Mouse (Mus musculus) forebrain, embryonic 12.5 days (tissue): ENCODE data around the gene Fth1. TPM values are rescaled to one million over a fixed set of nuclear protein-coding genes. Genes with fewer than 3 reads are reported as not detected.
A peak's percentile ranks its signal among the peaks of the same experiment; 100 is the strongest.
"Not testable (repeated sequence)": the region's sequence is repeated elsewhere in the genome, so short reads cannot be mapped to it uniquely, and the experiment has no call there.

ENCODE experiments used
- ATAC-seq: fragments of 200-750 bp; cut with Nextera tagmentation; 2 replicates; pipeline ENCODE4 v1.8.0; 2017; ENCODE audit warnings: moderate TSS enrichment; ENCODE audit not compliant: low FRiP score
- H3K27ac ChIP-seq: fragments of 300-500 bp; sonication (generic); 2 replicates; pipeline ENCODE4 v1.5.1; 2016; ENCODE audit warnings: mild to moderate bottlenecking
- H3K27me3 ChIP-seq: fragments of 300-500 bp; sonication (generic); 2 replicates; pipeline ENCODE4 v1.6.1; 2016; ENCODE audit warnings: mild to moderate bottlenecking
- H3K36me3 ChIP-seq: fragments of 300-500 bp; sonication (generic); replicated peaks from 2 replicates; pipeline ENCODE4 v1.6.1; 2016; ENCODE audit warnings: mild to moderate bottlenecking
- H3K4me1 ChIP-seq: fragments of 300-500 bp; sonication (generic); 2 replicates; pipeline ENCODE4 v1.6.1; 2016
- H3K4me2 ChIP-seq: fragments of 300-500 bp; sonication (generic); 2 replicates; pipeline ENCODE4 v1.6.1; 2016; ENCODE audit warnings: mild to moderate bottlenecking, moderate library complexity
- H3K4me3 ChIP-seq: fragments of 300-500 bp; sonication (generic); replicated peaks from 2 replicates; pipeline ENCODE4 v1.5.1; 2016; ENCODE audit warnings: mild to moderate bottlenecking
- H3K9ac ChIP-seq: fragments of 300-500 bp; sonication (generic); 2 replicates; pipeline ENCODE4 v1.6.1; 2016; ENCODE audit warnings: mild to moderate bottlenecking
- H3K9me3 ChIP-seq: fragments of 300-500 bp; sonication (generic); 2 replicates; pipeline ENCODE4 v1.6.1; 2016
- WGBS: fragments of 180-500 bp; shearing (Covaris S2); methylation state at CpG from one replicate; pipeline ENCODE4 v1.1.7; 2016; 5-methylcytosine and 5-hydroxymethylcytosine counted together
- polyA plus RNA-seq: library from polyadenylated mRNA; unstranded; fragments of >200 nt; fragmentation: Nextera tagmentation; extraction: Ambion mirVana; gene quantifications from 2 replicates; pipeline ENCODE4 v1.2.1, GENCODE M21; 2016

Gene Fth1
- polyA plus RNA-seq, 1 experiment from 2014 or later: 1,358 TPM

DNA sequence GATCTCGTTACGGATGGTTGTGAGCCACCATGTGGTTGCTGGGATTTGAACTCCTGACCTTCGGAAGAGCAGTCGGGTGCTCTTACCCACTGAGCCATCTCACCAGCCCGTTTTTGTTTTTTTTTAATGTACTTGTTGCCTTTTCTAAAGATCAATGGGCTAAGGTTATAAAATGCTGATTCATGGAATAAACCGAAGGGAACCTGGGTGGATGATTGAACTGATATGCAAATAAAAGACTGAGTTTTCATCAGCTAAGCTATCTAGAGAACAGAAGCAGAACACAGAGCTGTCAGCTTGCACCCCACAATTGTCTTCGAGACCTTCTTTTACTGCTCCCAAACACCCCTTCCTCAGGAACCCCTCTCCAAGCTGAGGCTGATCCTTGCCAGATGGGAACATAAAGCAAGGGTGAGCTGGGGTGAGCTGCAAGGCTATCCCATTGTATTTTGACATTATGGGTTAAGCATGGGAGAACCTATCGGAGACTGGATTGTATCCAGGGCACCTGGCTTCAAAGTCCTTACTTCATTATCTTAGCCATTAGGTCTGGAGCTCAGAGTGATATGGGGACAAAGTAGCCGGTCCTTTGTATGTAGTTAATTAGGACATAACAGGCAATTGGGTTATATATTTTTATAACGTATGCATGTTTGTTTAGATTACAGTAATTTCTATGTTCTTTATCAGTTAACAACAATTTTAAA is 12.2 kb upstream of the Fth1 start:
- no peak overlapping the region for H3K4me3 ChIP-seq
- no peak overlapping the region for H3K9ac ChIP-seq
- H3K27me3 ChIP-seq: no peaks in the 10 kb centered on the region
- no peaks in the 10 kb centered on the region for H3K36me3 ChIP-seq
- 88% methylated on average over 10 of the region's 10 CpGs for WGBS
- no peak for ATAC-seq
- H3K27ac ChIP-seq: no peak overlapping the region
- no peak overlapping the region for H3K4me2 ChIP-seq
- no peaks in the 10 kb centered on the region for H3K9me3 ChIP-seq
- H3K4me1 ChIP-seq: no peaks in the 10 kb centered on the region

DNA sequence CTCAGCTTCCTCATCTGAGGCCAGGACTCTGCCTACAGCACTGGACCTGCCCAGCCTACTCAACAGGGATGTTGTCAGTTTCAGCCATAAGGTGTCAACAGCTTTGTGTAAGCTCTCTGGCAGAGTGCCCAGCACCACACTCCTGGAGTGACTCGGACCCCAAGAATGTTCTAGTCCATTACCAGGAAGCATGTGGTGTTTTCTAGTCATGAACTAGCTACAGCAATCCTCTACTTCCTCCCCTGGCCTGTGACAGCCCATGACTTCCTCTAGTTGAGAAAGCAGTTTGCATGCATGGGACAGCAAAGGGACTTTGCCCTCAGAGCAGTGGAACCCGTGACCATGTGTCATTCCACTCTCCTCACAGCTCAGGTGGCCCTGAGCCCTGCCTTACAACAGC is 5.5 kb upstream of the Fth1 start:
- not testable (repeated sequence) for H3K36me3 ChIP-seq, H3K4me1 ChIP-seq, H3K9ac ChIP-seq, H3K4me2 ChIP-seq, H3K27me3 ChIP-seq, H3K9me3 ChIP-seq, H3K4me3 ChIP-seq, ATAC-seq, H3K27ac ChIP-seq
- 78% methylated on average over 2 of the region's 2 CpGs for WGBS

GRCm38 (mm10) chr19:9977085-9977484 is 3.3 kb upstream of the Fth1 start:
- 91% methylated on average over 10 of the region's 10 CpGs for WGBS
- H3K27me3 ChIP-seq: no peaks in the 10 kb centered on the region
- H3K27ac ChIP-seq: no peak overlapping the region
- H3K9ac ChIP-seq: no peak overlapping the region
- no peaks in the 10 kb centered on the region for H3K9me3 ChIP-seq
- H3K4me2 ChIP-seq: no peak overlapping the region
- H3K36me3 ChIP-seq: no peaks in the 10 kb centered on the region
- peaks cover 6% of the 10 kb centered on the region for H3K4me1 ChIP-seq
- ATAC-seq: no peak
- H3K4me3 ChIP-seq: no peak overlapping the region

- no peaks in the 10 kb centered on the region for H3K36me3 ChIP-seq
- H3K9me3 ChIP-seq: no peaks in the 10 kb centered on the region
- 67% methylated on average over 5 of the region's 5 CpGs for WGBS
- H3K27ac ChIP-seq: no peak overlapping the region
- ATAC-seq: no peak
- H3K4me1 ChIP-seq: peaks cover 10% of the 10 kb centered on the region
- no peaks in the 10 kb centered on the region for H3K27me3 ChIP-seq
- H3K4me2 ChIP-seq: no peak overlapping the region
- no peak overlapping the region for H3K4me3 ChIP-seq
- no peak overlapping the region for H3K9ac ChIP-seq
These were observed 1.9 kb upstream of the Fth1 start for GRCm38 (mm10) chr19:9978431-9978951.

DNA sequence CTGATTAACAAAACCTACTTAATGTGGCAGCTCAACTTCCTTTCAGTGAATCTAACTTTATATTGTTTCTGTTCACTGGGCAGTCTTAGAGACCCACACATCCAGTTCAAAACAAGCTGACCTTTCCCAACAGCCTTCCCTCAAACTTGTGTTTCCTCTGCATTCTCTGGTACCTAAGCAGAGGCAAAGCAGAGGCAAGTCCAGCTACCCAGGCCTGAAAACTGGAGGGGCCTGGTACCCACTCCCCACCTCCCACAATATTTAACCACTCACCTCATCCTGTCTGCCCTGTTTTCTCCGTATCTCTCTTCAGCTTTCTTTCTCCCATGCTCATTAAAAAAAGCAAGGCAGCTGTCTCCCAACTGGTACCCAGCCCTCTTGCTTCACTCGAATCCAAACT is 1.2 kb upstream of the Fth1 start:
- no peak for ATAC-seq
- Histone ChIP-seq H3K4me1 (peaks cover 16% of the 10 kb centered on the region), H3K27me3 (no peaks in the 10 kb centered on the region), H3K9ac (no peak overlapping the region), H3K4me3 (no peak overlapping the region), H3K36me3 (peaks cover 3% of the 10 kb centered on the region; the same call in 1 of the 2 replicates), H3K9me3 (no peaks in the 10 kb centered on the region), H3K27ac (no peak overlapping the region), H3K4me2 (no peak overlapping the region)
- WGBS: 76% methylated on average over 2 of the region's 2 CpGs

DNA sequence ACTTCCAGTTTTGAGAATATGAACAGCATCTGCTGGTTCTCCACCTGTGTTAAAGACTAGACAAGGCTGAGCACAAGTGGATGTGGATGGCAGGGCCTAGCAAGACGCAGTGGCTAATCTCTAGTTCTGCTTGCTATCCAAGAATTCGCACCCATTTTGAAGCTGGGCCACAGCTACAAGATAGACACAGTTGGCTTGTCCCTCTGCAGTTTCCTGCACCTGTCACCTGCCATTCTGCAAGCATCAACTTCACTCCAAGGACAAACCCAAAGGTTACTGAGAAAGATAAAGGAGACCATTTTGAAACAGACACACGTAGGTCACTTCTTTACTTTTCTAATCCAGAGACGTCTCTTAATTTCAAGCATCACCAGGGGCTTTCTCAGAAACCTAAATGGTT is 1.2 kb downstream of the Fth1 start:
- 68% methylated on average over 4 of the region's 4 CpGs for WGBS

GRCm38 (mm10) chr19:9982151-9982851 is 1.9 kb downstream of the Fth1 start:
- Histone ChIP-seq H3K9ac (peak overlapping the region; percentile 83), H3K27me3 (no peaks in the 10 kb centered on the region), H3K4me3 (peak overlapping the region; percentile 76), H3K4me1 (peaks cover 19% of the 10 kb centered on the region), H3K4me2 (peak overlapping the region; percentile 91), H3K9me3 (no peaks in the 10 kb centered on the region), H3K27ac (peak overlapping the region; percentile 92), H3K36me3 (peaks cover 25% of the 10 kb centered on the region)
- WGBS: under 1% methylated on average over 59 of the region's 59 CpGs
- ATAC-seq: peak; percentile 100

More for the DNA sequence above, 1.2 kb downstream of the Fth1 start:
- H3K27me3 ChIP-seq: no peaks in the 10 kb centered on the region
- ATAC-seq: no peak
- peaks cover 19% of the 10 kb centered on the region for H3K4me1 ChIP-seq
- H3K27ac ChIP-seq: peak overlapping the region; percentile 92; the same call in 1 of the 2 replicates
- H3K4me2 ChIP-seq: peak overlapping the region; percentile 91
- H3K36me3 ChIP-seq: peaks cover 25% of the 10 kb centered on the region
- H3K9ac ChIP-seq: peak overlapping the region; percentile 83
- peak overlapping the region; percentile 76 for H3K4me3 ChIP-seq
- H3K9me3 ChIP-seq: no peaks in the 10 kb centered on the region

DNA sequence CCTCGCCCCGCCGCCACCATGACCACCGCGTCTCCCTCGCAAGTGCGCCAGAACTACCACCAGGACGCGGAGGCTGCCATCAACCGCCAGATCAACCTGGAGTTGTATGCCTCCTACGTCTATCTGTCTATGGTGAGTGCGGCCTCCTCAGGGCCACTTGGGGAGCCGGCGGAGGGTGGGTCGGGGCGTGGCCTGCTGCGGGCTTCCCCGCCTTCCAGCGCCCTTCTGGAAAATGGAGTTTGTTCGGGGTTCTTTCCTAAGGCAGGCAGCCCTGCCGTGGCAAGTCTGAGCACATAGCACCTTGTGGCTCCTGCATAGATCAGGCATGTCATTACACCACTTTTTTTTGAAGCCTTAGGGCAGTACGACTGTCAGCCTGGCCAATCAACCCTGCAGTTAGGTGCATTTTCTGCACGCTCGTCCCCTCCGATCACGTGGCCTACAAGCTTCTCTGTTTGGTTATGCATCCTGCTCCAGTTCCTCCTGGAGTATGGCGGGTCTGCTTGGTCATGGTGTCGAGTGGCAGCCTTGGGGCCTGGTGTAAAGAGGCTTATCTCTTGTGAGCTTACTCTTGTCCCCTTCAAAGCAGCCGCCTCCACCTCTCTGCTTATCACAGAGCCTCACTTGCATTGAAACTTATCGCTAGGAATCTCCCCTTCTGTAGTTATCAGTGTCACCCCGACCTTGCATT is 2.6 kb downstream of the Fth1 start:
- Histone ChIP-seq H3K4me2 (peak overlapping the region; percentile 91), H3K27ac (peak overlapping the region; percentile 92), H3K9me3 (no peaks in the 10 kb centered on the region), H3K4me1 (peaks cover 19% of the 10 kb centered on the region), H3K9ac (peak overlapping the region; percentile 83), H3K27me3 (no peaks in the 10 kb centered on the region), H3K36me3 (peaks cover 25% of the 10 kb centered on the region), H3K4me3 (peak overlapping the region; percentile 76)
- ATAC-seq: peak; percentile 77
- 1% methylated on average over 31 of the region's 31 CpGs for WGBS

DNA sequence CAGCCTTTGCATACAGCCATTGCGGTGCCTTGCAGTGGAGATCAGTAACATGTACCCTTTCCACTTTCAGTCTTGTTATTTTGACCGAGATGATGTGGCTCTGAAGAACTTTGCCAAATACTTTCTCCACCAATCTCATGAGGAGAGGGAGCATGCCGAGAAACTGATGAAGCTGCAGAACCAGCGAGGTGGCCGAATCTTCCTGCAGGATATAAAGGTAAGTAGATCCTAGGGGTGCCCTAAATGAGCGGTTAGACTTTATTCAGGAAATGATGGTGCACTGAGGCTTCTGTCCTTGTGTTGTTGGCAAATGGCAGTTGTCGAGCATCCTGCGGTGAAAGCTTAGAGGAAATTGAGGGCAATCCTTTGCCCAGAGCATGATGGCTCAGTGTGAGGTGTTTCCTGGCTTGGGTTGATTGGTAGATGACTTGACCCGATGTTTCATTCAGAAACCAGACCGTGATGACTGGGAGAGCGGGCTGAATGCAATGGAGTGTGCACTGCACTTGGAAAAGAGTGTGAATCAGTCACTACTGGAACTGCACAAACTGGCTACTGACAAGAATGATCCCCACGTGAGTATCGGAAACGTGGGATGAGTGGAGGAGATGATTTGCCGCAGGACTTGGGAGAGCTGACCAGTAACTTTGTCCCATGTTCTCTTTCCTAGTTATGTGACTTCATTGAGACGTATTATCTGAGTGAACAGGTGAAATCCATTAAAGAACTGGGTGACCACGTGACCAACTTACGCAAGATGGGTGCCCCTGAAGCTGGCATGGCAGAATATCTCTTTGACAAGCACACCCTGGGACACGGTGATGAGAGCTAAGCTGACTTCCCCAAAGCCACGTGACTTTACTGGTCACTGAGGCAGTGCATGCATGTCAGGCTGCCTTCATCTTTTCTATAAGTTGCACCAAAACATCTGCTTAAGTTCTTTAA is 4.0 kb downstream of the Fth1 start:
- peak overlapping the region; percentile 83; the same call in 1 of the 2 replicates for H3K9ac ChIP-seq

GRCm38 (mm10) chr19:9985190-9985899 is 4.9 kb downstream of the Fth1 start:
- no peak for ATAC-seq
- peaks cover 25% of the 10 kb centered on the region for H3K36me3 ChIP-seq
- H3K27ac ChIP-seq: no peak overlapping the region
- no peaks in the 10 kb centered on the region for H3K27me3 ChIP-seq
- no peaks in the 10 kb centered on the region for H3K9me3 ChIP-seq
- no peak overlapping the region for H3K4me3 ChIP-seq
- no peak overlapping the region for H3K4me2 ChIP-seq
- H3K4me1 ChIP-seq: peaks cover 19% of the 10 kb centered on the region
- no peak overlapping the region for H3K9ac ChIP-seq
- 90% methylated on average over 6 of the region's 6 CpGs for WGBS

More for the DNA sequence above, 4.0 kb downstream of the Fth1 start:
- ATAC-seq: no peak
- H3K27me3 ChIP-seq: no peaks in the 10 kb centered on the region
- H3K4me1 ChIP-seq: peaks cover 19% of the 10 kb centered on the region
- H3K36me3 ChIP-seq: peaks cover 25% of the 10 kb centered on the region
- H3K4me2 ChIP-seq: peak overlapping the region; percentile 91
- H3K9me3 ChIP-seq: no peaks in the 10 kb centered on the region
- WGBS: 93% methylated on average over 20 of the region's 20 CpGs
- H3K27ac ChIP-seq: no peak overlapping the region
- peak overlapping the region; percentile 76 for H3K4me3 ChIP-seq

DNA sequence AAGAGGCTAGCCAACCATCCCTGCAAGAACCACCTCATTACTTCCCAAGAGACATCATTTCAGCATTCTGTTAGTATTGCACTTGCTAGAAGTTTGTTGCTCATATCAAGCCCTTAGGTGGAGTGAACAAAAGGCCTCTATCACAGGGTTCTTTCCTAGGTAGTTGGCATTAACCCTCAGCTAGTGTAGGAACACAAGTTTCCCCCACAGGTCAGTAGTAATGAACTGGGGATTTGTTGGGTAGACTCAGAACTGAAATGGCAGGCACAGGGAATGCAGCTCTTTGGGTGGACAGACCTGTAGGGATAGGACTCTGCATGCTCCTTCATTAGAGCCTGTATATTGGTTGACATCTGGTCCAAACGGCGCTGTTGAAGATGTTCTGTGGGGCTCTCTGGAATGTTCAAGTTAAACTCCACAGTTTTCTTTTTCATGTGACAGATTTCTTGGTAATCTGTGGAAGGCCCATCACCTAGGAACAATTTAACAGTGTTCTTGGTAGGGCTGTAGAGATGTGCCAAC is 5.6 kb downstream of the Fth1 start:
- Histone ChIP-seq H3K4me1 (peaks cover 19% of the 10 kb centered on the region), H3K9me3 (no peaks in the 10 kb centered on the region), H3K36me3 (peaks cover 25% of the 10 kb centered on the region), H3K27ac (no peak overlapping the region), H3K4me2 (no peak overlapping the region), H3K27me3 (no peaks in the 10 kb centered on the region), H3K9ac (no peak overlapping the region), H3K4me3 (no peak overlapping the region)
- 94% methylated on average over 2 of the region's 2 CpGs for WGBS
- no peak for ATAC-seq
